Mouse (Mus musculus) gastrocnemius, postnatal 14 days (tissue): ENCODE results near the gene Slc12a8. TPM values are rescaled to one million over a fixed set of nuclear protein-coding genes. Genes with fewer than 3 reads are reported as not detected.

Experiments
- DNase-seq: peaks from one replicate; pipeline ENCODE4 v3.0.0; 2021; ENCODE audit warnings: mixed read lengths
- intact Hi-C: fragments of 180-260 bp; cut with DNase I; formaldehyde crosslinking; loops from one replicate; pipeline ENCODE4 v1.15.1; 2025; ENCODE audit warnings: low total_unique reads
- total RNA-seq, 2 experiments: library from RNA; stranded (reverse); gene quantifications; 2 replicates each; pipeline ENCODE4 v1.2.3; 2021

Gene Slc12a8
- total RNA-seq, 2 experiments from 2014 or later, result 0.20 to 0.21 TPM

DNA sequence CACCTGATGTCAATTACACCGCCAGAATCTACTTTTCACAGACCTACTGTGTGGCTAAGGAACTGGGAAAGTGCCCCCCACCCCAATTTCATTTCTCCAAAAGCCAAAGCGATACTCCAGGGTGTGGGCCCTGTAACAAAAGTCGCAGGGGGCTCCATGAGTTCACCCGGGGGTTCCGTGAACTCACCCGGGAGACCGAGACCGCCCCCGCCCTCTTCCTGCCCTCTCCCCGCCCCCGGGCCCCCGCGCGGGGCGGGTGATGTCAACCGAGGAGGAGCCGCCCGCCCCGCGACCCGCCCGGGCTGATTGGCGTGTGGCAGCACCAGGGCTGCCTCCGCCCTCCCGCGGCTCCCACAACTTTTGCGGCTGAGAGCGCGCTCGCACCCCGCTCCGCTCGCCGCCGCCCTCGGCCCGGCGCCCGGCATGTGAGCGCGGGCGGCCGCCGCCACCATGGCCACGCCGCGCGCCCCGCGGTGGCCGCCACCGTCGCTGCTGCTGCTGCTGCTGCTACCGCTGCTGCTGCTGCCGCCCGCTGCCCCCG lies 167.1 kb downstream of the Slc12a8 start, which contains the start of gene Heg1:
Heg1 (plus strand) TSS at position 209 of the 541 bp plus-strand sequence.
- intact Hi-C loops, result no loop called here
- peak; percentile 87 for DNase-seq

DNA sequence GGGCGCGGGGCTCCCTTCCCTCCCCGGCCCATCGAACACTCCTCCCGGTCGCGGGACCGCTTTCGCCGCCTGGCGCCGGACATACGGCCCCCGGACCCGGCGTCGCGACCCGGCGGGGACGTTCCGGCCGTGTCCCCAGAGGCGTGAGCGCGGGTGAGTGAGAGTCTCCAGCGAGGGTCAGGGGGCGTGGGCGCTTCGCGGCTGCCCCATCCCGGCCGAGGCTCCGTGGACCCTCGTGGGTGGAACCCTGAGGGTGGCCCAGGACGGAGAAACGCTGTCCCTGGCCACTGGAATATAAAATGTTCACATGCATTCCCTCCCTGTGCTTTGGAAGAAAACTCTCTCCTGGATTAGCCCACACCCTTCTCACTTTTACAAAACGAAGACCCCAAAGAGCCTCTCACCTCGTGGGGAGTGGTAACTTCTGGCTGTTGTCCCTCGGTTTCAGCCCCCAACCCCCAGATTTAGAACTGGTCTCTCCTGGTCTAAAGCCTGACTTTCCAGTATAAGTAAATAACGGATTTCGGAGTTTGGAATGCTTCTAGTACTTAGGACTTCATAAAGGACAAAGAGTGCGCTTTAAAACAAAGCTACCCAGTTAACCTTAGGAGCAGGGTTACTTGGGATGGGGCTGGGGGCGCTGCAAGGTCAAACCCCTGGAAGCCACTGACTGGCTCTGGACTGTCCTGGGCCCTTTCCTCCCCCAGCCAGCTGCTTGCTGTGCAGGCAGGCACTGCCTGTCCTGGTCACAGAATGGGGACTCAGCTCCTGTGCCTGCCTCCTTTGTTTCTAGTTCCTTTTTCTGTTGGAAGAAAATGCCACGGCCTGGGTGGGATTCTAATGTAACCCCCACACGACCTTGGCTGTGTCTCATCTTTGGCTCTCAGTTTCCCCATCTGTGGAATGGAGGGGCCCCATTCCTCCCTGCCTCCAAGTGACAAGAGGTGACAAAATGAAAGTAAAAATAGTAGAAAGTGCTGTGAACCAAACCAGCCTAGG lies 167.9 kb downstream of the Slc12a8 start:
- intact Hi-C loops, result no loop called here
- no peak for DNase-seq

DNA sequence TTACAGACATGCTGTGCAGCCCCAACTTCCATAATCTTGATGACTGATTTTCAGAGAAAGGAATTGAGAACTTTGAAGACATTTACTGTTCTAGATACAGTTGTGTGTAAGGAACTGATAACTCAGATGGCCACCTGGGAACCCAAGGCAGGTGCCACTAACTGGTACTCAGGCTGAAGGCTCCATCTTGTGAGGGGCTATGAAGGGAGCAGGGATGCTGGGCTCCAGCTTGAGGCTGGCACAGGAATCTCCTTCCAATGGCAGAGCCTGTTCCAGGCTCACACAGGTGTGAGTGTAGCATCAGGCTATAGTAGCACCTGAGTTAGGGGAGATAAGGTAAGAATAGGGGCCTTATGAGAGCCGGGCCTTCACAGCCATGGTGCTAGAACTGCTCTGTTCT lies 168.9 kb downstream of the Slc12a8 start:
- intact Hi-C loops, result no loop called here
- DNase-seq, result no peak

DNA sequence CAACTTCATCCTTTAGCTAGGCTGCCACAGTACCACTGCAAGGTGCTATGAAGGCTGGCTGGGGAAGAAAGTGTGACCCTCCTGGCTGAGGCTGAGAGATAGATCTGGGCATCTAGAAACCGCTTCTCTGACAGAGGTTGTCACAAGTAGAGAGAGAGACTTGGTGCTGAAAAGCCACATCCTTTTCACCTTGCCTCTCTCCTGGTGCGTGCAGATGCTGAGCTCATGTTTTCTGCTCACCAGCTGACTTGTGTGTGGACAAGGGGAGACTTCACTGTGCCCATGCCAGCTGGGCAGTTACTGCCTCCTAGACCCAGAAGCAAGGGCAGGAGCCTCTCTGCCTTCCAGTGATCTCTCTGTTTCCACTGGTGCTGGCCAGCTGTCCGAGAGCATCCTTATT lies 170.6 kb downstream of the Slc12a8 start:
- no peak for DNase-seq
- intact Hi-C loops, result no loop called here

DNA sequence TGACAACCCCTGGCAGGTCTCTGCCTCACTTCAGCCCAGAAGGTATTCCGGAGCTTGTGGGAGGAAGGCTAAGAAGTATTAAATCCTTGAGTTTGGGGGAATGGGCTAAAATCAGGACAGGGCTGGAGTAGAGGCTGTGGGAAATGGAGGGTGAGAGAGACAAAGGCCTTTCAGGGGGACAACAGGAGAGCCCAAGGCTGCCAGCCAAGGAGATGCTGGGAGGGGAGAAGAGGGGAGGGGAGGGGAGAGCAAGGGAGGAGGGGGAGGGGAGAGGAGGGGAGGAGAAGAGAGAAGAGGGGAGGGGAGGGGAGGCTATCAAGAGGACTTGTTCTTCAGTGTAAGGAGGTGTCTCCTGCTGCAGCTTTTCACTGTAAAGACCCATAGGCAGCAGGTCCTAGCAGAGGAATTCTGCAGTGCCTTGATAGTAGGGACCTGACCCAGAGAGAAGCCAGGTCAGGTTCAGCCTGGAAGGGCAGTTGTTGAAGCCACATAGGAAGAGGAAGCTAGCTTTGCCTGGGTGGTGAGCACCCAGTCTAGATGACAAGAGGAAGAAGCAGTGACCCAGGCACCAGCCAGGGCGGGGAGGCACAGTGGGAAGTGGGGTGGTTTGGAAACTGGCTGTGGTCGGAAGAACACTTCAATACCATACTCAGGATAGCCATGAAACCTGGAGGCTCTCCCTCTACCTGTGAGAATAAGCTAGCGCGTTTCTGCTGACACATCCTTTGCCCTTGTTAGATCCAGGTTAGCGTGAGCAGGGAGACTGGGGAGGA lies 174.0 kb downstream of the Slc12a8 start:
- DNase-seq, result no peak
- intact Hi-C loops, result no loop called here

DNA sequence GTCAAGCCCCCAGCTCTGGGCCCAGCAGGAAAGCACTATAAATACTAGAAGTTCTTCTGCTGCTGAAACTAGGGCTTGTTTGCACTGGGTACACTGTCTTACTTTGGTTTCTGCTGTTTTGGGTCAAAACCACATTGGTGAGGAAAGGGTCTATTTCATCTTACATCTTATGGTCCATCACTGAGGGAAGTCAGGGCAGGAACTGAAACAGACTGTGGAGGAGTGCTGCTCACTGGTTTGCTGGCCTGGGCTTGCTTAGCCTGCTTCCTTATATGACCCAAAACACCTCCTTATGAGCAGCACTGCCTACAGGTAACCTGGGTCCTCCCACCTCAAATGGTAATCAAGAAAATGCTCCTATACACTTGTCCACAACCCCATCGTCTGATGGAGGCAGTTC lies 176.4 kb downstream of the Slc12a8 start:
- DNase-seq, result no peak
- intact Hi-C loops, result no loop called here

DNA sequence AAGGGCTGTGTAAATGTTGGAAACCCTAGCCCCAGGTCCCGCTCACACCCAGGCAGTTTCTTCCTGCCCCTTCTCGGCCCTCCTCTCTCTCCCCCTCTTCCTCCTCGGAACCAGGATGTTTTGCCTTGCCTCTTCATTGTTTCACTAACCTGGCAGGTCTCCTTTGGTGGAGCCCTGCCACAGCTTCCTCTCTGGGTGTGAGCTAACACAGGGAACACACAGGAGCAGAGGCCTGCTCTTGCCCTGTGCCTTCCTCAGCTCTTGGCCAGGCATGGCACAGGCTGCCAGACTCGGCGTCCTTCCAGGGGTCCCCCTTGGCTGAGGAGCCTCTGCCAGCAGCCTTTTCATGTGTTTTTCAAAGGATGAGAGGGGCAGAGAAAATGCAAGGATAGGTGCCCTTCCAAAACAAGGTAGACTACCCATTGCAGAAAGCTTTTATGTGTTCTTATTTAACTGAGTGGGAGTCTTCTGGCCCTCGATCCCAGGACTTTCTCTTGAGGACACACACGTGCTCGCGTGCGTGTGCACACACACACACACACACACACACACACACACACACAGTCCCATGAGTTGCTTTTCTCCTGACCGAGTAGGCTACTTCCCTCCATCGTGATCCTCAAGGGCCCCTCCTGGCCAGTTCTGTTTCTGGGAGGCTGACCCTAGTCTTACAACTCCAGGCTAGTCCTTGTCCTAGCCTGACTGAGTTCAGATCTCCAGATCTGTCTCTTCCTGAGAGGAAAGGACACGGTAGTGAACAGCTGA lies 179.9 kb downstream of the Slc12a8 start:
- intact Hi-C loops, result no loop called here
- no peak for DNase-seq

DNA sequence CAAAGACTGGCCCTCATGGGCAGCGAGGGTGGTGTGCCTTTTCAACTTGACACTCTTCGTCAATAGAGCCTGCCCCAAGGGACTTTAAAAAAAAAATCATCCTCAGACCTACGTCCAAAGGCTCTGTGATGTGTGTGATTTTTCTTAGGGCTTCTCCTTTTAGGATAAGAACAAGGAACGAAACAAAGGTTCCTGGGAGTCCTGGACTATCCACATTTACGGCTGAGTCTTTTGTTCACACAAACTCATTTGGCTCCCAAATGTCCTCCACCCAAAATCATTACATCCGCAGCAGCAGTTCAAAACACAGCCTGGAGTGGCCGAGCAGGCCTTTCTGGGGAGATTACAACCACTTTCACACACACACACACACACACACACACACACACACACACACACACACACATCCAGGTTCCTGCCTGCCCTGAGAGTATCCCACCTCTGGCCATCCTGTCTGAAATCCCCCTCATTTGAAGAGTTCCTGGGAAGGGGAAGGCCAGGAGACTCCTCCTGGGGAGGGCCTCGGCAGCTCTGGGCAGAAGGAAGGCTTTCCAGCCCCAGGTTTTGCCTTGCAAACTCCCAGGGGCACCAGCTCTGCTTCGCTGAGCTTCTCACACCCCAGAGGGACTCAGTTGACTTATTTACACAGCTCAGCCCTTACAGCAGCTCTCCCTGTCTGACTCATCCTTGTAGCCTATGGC lies 180.6 kb downstream of the Slc12a8 start:
- DNase-seq, result no peak
- intact Hi-C loops, result no loop called here

DNA sequence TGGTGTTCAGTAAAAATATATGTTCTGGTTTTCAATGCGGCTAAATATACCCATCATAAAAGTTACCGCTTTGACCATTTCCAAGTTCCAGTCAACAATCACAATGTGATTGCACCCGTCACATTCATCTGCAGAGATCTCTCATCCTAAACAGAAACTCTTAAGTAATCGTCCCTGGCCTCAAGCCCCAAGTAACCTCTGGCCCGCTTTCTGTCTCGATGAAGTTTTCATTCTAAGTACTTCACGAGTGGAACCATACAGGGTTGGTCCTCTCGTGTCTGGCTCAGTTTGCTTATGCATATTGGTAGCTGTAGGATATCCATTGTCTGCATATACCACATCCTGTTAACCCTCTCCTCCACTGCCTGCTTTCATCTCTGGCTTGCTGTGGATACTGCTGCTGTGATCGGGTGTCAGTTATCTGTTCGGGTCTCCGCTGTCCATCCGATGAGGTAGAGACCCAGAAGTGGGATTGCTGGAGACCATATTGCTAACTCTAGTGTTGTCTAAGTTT lies 181.2 kb downstream of the Slc12a8 start:
- intact Hi-C loops, result no loop called here
- no peak for DNase-seq

DNA sequence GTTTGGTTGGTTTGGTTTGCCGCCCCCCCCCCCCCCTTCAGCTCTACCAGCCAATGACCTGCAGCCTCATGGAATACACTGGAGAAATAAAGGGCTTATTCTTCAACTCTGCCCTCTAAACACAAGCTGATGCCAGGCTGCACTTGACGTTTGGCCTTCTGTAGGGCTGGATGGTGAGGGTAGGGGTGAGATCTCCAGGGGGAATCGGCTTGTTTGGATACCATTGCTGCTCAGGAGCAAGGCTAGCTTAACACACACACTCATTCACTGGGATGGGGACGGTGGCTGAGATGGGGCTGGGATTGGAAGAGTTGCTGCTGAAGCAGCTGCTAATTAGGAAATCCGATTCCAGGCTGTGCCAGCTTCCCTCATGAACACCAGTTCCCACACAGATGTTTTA lies 183.5 kb downstream of the Slc12a8 start:
- no peak for DNase-seq
- intact Hi-C loops, result no loop called here

DNA sequence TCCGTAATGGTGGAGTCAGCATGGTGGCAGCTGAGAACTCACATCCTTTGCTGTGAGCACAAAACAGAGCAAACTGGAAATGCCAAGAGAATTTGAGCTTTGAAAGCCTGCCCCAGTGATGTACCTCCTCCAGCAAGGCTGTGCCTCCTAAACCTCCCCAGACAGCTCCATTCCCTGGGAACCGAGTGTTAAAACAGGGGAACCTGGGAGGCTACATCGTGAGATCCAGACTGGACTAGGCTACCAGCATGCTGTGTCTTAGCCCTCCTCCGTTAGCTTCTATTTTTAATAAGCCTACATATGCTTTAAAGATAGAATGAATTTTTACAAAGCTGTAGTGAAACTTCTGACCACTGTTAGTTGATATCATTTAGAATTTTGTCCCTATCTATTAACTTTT lies 184.7 kb downstream of the Slc12a8 start:
- intact Hi-C loops, result no loop called here
- DNase-seq, result no peak

DNA sequence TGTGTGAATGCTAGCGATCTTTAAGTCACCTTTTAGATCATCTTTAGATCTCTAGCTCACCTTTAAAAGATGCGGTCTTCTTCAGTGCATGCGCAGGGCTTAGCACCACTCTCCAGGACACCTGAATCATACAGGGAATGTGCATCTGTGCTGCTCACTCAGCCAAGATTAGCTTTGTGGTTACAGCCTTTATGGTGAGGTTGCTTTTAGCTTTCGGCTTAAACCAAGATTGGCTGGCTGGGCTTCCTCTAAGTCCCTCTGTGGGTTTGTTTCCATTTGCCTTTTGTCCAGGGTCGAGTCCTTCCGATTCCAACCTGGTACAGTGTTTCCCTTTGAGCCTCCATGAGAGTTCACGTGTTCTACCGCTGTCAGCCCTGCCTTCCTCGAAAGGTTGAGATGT lies 187.2 kb downstream of the Slc12a8 start:
- intact Hi-C loops, result no loop called here
- no peak for DNase-seq

DNA sequence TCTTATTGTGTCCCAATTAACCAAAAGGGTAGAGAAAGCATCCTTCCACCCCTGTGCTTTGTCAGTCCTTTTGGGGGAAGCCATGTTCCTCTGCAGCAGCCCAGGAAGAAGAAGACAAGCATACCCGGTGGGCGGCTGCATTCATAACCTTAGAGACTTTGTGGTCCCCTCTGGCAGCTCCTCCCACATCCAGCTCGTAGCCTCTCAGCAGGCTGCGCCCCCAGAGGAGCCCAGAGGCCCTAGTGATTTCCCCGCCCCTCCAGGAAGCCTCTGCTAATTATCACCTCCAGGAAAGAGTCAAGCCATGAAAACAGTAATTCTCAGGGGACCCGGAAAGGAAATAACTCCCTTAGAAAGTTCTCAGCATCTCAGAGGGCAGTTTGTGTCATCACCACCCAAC lies 188.1 kb downstream of the Slc12a8 start:
- DNase-seq, result no peak
- intact Hi-C loops, result no loop called here

DNA sequence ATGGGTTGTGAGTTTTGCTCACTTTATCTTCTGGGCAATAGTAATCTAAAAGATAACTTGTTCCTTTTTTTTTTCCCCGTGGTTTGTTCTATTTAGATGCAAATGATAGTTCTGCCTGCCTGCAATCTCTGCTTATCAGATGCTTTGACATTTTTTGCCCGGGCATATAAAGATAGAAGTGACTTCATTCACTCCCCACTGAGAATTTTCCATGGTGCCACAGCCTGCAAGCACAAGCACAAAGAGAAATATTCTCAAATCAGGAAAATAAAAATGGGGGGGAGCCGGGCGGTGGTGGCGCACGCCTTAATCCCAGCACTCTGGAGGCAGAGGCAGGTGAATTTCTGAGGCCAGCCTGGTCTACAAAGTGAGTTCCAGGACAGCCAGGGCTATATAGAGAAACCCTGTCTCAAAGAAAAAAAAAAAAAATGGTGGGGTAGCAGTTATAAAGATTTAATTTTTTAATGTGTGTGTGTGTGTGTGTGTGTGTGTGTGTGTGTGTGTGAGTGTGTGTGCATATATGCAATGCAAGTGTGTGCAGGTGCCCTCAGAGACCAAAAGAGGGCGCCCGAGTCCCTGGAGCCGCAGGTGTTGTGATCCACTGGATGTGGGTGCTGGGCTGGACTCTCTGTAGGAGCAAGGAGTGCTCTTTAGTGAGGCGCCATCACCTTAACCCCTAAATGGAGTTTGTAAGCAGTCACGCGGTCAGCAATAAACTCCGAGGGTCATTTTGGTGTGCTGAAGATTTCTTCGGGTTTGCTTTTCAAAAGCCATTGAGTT lies 189.2 kb downstream of the Slc12a8 start:
- intact Hi-C loops, result no loop called here
- no peak for DNase-seq

DNA sequence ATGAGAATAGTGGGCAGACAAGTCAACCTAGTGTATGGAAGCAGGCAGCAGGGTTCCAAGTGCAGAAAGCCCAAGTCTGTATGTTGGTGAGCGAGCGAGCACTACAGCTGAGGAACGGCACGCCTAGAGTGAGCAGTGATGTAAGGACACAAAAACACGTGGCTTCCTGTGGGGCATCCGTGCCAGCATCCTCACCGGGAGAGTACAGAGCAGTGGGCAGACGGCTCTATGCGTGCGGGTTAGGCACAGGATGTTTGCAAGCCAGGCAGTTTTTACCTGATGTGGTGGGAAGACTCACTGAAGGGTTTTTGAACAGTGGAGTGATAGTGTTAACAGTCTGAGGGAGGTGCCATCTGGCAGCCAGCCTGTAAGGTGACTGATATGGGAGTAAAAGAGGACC lies 190.9 kb downstream of the Slc12a8 start:
- intact Hi-C loops, result no loop called here
- no peak for DNase-seq

DNA sequence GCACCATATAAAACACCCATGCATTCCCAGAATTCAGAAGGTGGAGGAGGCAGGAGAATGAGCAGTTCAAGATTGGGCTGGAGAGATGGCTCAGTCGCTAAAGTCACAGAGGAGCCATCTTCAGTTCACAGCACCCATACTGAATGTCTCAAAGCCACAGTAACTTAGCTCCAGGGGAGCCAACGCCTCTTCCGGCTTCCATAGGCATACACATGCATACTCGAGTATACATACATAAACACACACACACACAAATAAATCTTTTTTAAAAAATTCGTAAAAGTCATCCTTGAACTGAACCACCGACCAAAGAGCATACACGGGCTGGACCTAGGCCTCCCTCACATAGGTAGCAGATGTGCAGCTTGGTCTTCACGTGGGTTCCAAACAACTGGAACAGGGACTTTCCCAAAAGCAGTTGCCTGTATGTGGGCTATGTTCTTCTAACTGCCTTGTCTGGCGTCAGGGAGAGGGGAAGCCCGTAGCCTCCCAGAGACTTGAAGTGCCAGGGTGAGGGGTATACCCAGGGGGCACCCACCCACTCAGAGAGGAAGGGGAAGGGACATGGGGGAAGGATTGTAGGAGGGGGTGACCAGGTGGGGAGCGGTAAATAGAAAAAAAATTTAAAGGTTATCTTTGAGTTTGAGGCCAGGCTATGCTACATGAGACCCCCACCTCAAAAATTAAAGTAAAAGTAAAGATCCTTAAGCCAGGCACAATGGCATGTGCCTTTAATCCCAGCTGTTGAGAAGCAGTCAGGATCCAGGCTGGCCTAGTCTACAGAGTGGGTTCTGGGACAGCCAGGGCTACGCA lies 191.7 kb downstream of the Slc12a8 start:
- DNase-seq, result no peak
- intact Hi-C loops, result no loop called here
